Mouse (Mus musculus): ENCODE results near the gene Prpf8. TPM values are rescaled to one million over a fixed set of nuclear protein-coding genes. Genes with fewer than 3 reads are reported as not detected.
"Not testable (repeated sequence)": the region's sequence is repeated elsewhere in the genome, so short reads cannot be mapped to it uniquely, and the experiment has no call there.

The Prpf8 gene
- total and polyA plus RNA-seq, 3 experiments: 187 to 345 (median 246) TPM

- Histone ChIP-seq H3K27ac (ENCODE audit: insufficient read depth, low read depth) (peak overlapping the region; percentile 83), H3K36me3 (replicated peaks in 1 of 2; ENCODE audit: control insufficient read depth in 1 of 2, insufficient read depth in 1 of 2, low read length in 1 of 2) (peaks cover 13 to 23% of the 10 kb centered on the region in 2 experiments), H3K4me1 (ENCODE audit: control insufficient read depth in 1 of 2, insufficient read depth in 2 of 2) (peaks cover 31 to 81% of the 10 kb centered on the region in 2 experiments)
- H3K9me3 ChIP-seq (replicated peaks; ENCODE audit: low read length); H3K4me3 ChIP-seq (replicated peaks in 1 of 3; ENCODE audit: low read depth in 2 of 3, low read length in 2 of 3, poor library complexity in 1 of 3); H3K9ac ChIP-seq (ENCODE audit: insufficient read depth, low read depth); dilution Hi-C loops (cut with MboI; ENCODE audit: extremely low pct_ligation_motif_present, extremely low pct_unique_long_range_greater_than_20kb, low sequenced_read_pairs); H3K79me2 ChIP-seq (replicated peaks; ENCODE audit: control insufficient read depth, extremely low read depth, insufficient read depth, poor library complexity, severe bottlenecking); DNase-seq (ENCODE audit: extremely low read depth); H3K4me2 ChIP-seq (ENCODE audit: insufficient read depth, low read depth, poor library complexity, severe bottlenecking); H3K27me3 ChIP-seq (replicated peaks): not testable (repeated sequence)
- peak; percentile 71 for TF ChIP-seq TBP (conservative IDR thresholded peaks at IDR 0.05; ENCODE audit: low read depth, low read length)
- in situ Hi-C loops (cut with MboI; ENCODE audit: low pct_ligation_motif_present, low pct_unique_long_range_greater_than_20kb, low sequenced_read_pairs): loop anchor here (5.0 kb wide), 1 partner anchor 44 kb away; no protein-coding TSS in a partner anchor
Measured at GRCm38 (mm10) chr11:75455971-75456370, 30.6 kb upstream of the Prpf8 start.

GRCm38 (mm10) chr11:75456440-75456871 is 30.2 kb upstream of the Prpf8 start:
- no peaks in the 10 kb centered on the region for H3K9me3 ChIP-seq (replicated peaks; ENCODE audit: low read length)
- no peaks in the 10 kb centered on the region for H3K27me3 ChIP-seq (replicated peaks)
- dilution Hi-C loops (cut with MboI; ENCODE audit: extremely low pct_ligation_motif_present, extremely low pct_unique_long_range_greater_than_20kb, low sequenced_read_pairs) (no loop called here), in situ Hi-C loops (cut with MboI; ENCODE audit: low pct_ligation_motif_present, low pct_unique_long_range_greater_than_20kb, low sequenced_read_pairs) (loop anchor here (5.0 kb wide), 1 partner anchor 44 kb away; no protein-coding TSS in a partner anchor)
- peak; percentile 49 for TF ChIP-seq MXI1 (IDR thresholded peaks at IDR 0.05; ENCODE audit: low read depth, low read length)
- TF ChIP-seq MAX (IDR thresholded peaks at IDR 0.05; ENCODE audit: low read length): peak; percentile 81
- peak; percentile 54 for TF ChIP-seq BHLHE40 (IDR thresholded peaks at IDR 0.05; ENCODE audit: low read depth, low read length)
- peak; percentile 20; the same call in 1 of the 2 replicates for TF ChIP-seq EP300 (IDR thresholded peaks at IDR 0.05; ENCODE audit: low read length)
- no peak for TF ChIP-seq ZNF384 (IDR thresholded peaks at IDR 0.05; ENCODE audit: low read depth, low read length)
- TF ChIP-seq MEF2A (IDR thresholded peaks at IDR 0.05; ENCODE audit: borderline replicate concordance, low read depth, low read length): 0 out of 2 replicates have a peak, but pooled peaks have one; percentile 23
- no peak for TF ChIP-seq GABPA (IDR thresholded peaks at IDR 0.05; ENCODE audit: insufficient replicate concordance, low read depth, low read length)
- peak; percentile 59; the same call in 1 of the 2 replicates for TF ChIP-seq MYC (IDR thresholded peaks at IDR 0.05; ENCODE audit: low read depth, low read length)
- TF ChIP-seq IRF4 (IDR thresholded peaks at IDR 0.05; ENCODE audit: low read depth, low read length): peak; percentile 17; the same call in 1 of the 2 replicates
- TF ChIP-seq USF1 (IDR thresholded peaks at IDR 0.05; ENCODE audit: low read depth, low read length): peak; percentile 58
- peak; percentile 42; the same call in 1 of the 2 replicates for TF ChIP-seq USF2 (conservative IDR thresholded peaks at IDR 0.05; ENCODE audit: low read depth, low read length)
- TF ChIP-seq SMC3 (IDR thresholded peaks at IDR 0.05; ENCODE audit: low read depth, low read length): no peak
- 0 out of 2 replicates have a peak, but pooled peaks have one; percentile 38 for TF ChIP-seq TCF12 (IDR thresholded peaks at IDR 0.05; ENCODE audit: low read depth, low read length)
- no peak overlapping the region for H3K4me2 ChIP-seq (ENCODE audit: insufficient read depth, low read depth, poor library complexity, severe bottlenecking)
- peaks cover 8 to 18% of the 10 kb centered on the region in 2 experiments for H3K36me3 ChIP-seq (replicated peaks in 1 of 2; ENCODE audit: control insufficient read depth in 1 of 2, insufficient read depth in 1 of 2, low read length in 1 of 2)
- peaks cover 29 to 76% of the 10 kb centered on the region in 2 experiments for H3K4me1 ChIP-seq (ENCODE audit: control insufficient read depth in 1 of 2, insufficient read depth in 2 of 2)
- no peaks in the 10 kb centered on the region for H3K79me2 ChIP-seq (replicated peaks; ENCODE audit: control insufficient read depth, extremely low read depth, insufficient read depth, poor library complexity, severe bottlenecking)
- H3K4me3 ChIP-seq (replicated peaks in 1 of 3; ENCODE audit: low read depth in 2 of 3, low read length in 2 of 3, poor library complexity in 1 of 3): no peak overlapping the region
- no peak overlapping the region for H3K9ac ChIP-seq (ENCODE audit: insufficient read depth, low read depth)
- no peak for DNase-seq (ENCODE audit: extremely low read depth)
- peak overlapping the region; percentile 52 for H3K27ac ChIP-seq (ENCODE audit: insufficient read depth, low read depth)

All from CH12.LX (cell line).